Mouse (Mus musculus) hindbrain, embryonic 11.5 days (tissue): ENCODE measurements around the gene Kirrel3. TPM values are rescaled to one million over a fixed set of nuclear protein-coding genes. Genes with fewer than 3 reads are reported as not detected.

Source experiments
- ATAC-seq: fragments of 200-750 bp; cut with Nextera tagmentation; 2 replicates; pipeline ENCODE4 v1.8.0; 2017; ENCODE audit warnings: mild to moderate bottlenecking, moderate TSS enrichment, moderate library complexity; ENCODE audit not compliant: low FRiP score
- DNase-seq: peaks from one replicate; pipeline ENCODE4 v3.0.0-alpha.2; 2015; ENCODE audit warnings: low spot score
- H3K27ac ChIP-seq: fragments of 300-500 bp; sonication (generic); 2 replicates; pipeline ENCODE4 v1.5.1; 2014; ENCODE audit warnings: mild to moderate bottlenecking, low read depth, low read length
- H3K27me3 ChIP-seq: fragments of 300-500 bp; sonication (generic); 2 replicates; pipeline ENCODE4 v1.6.1; 2014; ENCODE audit warnings: mild to moderate bottlenecking, low read length, moderate library complexity, mixed read lengths; ENCODE audit not compliant: control insufficient read depth, insufficient read depth
- H3K36me3 ChIP-seq: fragments of 300-500 bp; sonication (generic); 2 replicates; pipeline ENCODE4 v1.6.1; 2014; ENCODE audit warnings: mild to moderate bottlenecking, low read length, moderate library complexity, mixed read lengths; ENCODE audit not compliant: control insufficient read depth, insufficient read depth
- H3K4me1 ChIP-seq: fragments of 300-500 bp; sonication (generic); replicated peaks from 2 replicates; pipeline ENCODE4 v1.6.1; 2014; ENCODE audit warnings: low read length, mixed read lengths; ENCODE audit not compliant: control insufficient read depth, insufficient read depth
- H3K4me2 ChIP-seq: fragments of 300-500 bp; sonication (generic); replicated peaks from 2 replicates; pipeline ENCODE4 v1.6.1; 2014; ENCODE audit warnings: mild to moderate bottlenecking, low read depth, low read length
- H3K4me3 ChIP-seq: fragments of 300-500 bp; sonication (generic); 2 replicates; pipeline ENCODE4 v1.5.1; 2014; ENCODE audit warnings: low read depth, low read length
- H3K9ac ChIP-seq: fragments of 300-500 bp; sonication (generic); 2 replicates; pipeline ENCODE4 v1.6.1; 2014; ENCODE audit warnings: low read depth, low read length
- H3K9me3 ChIP-seq: fragments of 300-500 bp; sonication (generic); 2 replicates; pipeline ENCODE4 v1.6.1; 2016; ENCODE audit warnings: low read length; ENCODE audit not compliant: control insufficient read depth
- WGBS: fragments of 180-500 bp; shearing (Covaris S2); extraction: QIAGEN DNeasy Blood & Tissue Kit; methylation state at CpG from one replicate; pipeline ENCODE4 v1.1.7; 2014; 5-methylcytosine and 5-hydroxymethylcytosine counted together
- polyA plus RNA-seq: library from polyadenylated mRNA; unstranded; fragments of >200 nt; fragmentation: Nextera tagmentation; extraction: Ambion mirVana; gene quantifications from 2 replicates; pipeline ENCODE4 v1.2.1, GENCODE M21; 2014

The Kirrel3 gene
- polyA plus RNA-seq, 1 experiment from 2014 or later, result 10.6 TPM

- no peaks in the 10 kb centered on the region for H3K36me3 ChIP-seq
- ATAC-seq (no peak), DNase-seq (no peak)
- no peak overlapping the region for H3K4me3 ChIP-seq
- H3K9ac ChIP-seq, result no peak overlapping the region
- H3K27ac ChIP-seq, result no peak overlapping the region
- H3K4me2 ChIP-seq, result no peak overlapping the region
- 79% methylated on average over 3 of the region's 3 CpGs for WGBS
- no peaks in the 10 kb centered on the region for H3K9me3 ChIP-seq
- no peaks in the 10 kb centered on the region for H3K4me1 ChIP-seq
- H3K27me3 ChIP-seq, result no peaks in the 10 kb centered on the region
These were observed 492.5 kb downstream of the Kirrel3 start for GRCm38 (mm10) chr9:34978229-34978628.

- Histone ChIP-seq H3K9me3 (no peaks in the 10 kb centered on the region), H3K4me2 (no peak overlapping the region), H3K4me1 (no peaks in the 10 kb centered on the region), H3K36me3 (no peaks in the 10 kb centered on the region), H3K27me3 (no peaks in the 10 kb centered on the region), H3K9ac (no peak overlapping the region), H3K27ac (no peak overlapping the region), H3K4me3 (no peak overlapping the region)
- 84% methylated on average over 5 of the region's 5 CpGs for WGBS
- no peak for DNase-seq
- no peak for ATAC-seq
These were observed 495.0 kb downstream of the Kirrel3 start for GRCm38 (mm10) chr9:34980516-34981265.

GRCm38 (mm10) chr9:34983513-34984462 is 498.1 kb downstream of the Kirrel3 start:
- Histone ChIP-seq H3K9ac (0 out of 2 replicates have a peak overlapping the region, but pooled peaks have one; percentile 24), H3K27me3 (no peaks in the 10 kb centered on the region), H3K27ac (no peak overlapping the region), H3K4me3 (no peak overlapping the region), H3K4me2 (no peak overlapping the region), H3K9me3 (no peaks in the 10 kb centered on the region), H3K4me1 (no peaks in the 10 kb centered on the region), H3K36me3 (no peaks in the 10 kb centered on the region)
- ATAC-seq (peak; percentile 47; the same call in 1 of the 2 replicates), DNase-seq (peak; percentile 50)
- 41% methylated on average over 12 of the region's 12 CpGs for WGBS

GRCm38 (mm10) chr9:34986156-34986555 is 500.5 kb downstream of the Kirrel3 start:
- Histone ChIP-seq H3K4me3 (no peak overlapping the region), H3K4me1 (no peaks in the 10 kb centered on the region), H3K27ac (no peak overlapping the region), H3K9me3 (no peaks in the 10 kb centered on the region), H3K36me3 (no peaks in the 10 kb centered on the region), H3K9ac (no peak overlapping the region), H3K27me3 (no peaks in the 10 kb centered on the region), H3K4me2 (no peak overlapping the region)
- DNase-seq, result no peak
- no peak for ATAC-seq

- no peak overlapping the region for H3K27ac ChIP-seq
- H3K27me3 ChIP-seq, result no peaks in the 10 kb centered on the region
- H3K4me1 ChIP-seq, result no peaks in the 10 kb centered on the region
- ATAC-seq, result peak; percentile 51
- H3K4me2 ChIP-seq, result no peak overlapping the region
- 84% methylated on average over 12 of the region's 12 CpGs for WGBS
- H3K4me3 ChIP-seq, result no peak overlapping the region
- H3K9ac ChIP-seq, result no peak overlapping the region
- no peaks in the 10 kb centered on the region for H3K9me3 ChIP-seq
- no peak for DNase-seq
- no peaks in the 10 kb centered on the region for H3K36me3 ChIP-seq
These were observed 501.9 kb downstream of the Kirrel3 start for GRCm38 (mm10) chr9:34987422-34988148.

- Histone ChIP-seq H3K9me3 (no peaks in the 10 kb centered on the region), H3K4me3 (no peak overlapping the region), H3K27me3 (no peaks in the 10 kb centered on the region), H3K4me1 (no peaks in the 10 kb centered on the region), H3K36me3 (no peaks in the 10 kb centered on the region), H3K27ac (no peak overlapping the region), H3K9ac (no peak overlapping the region), H3K4me2 (no peak overlapping the region)
- no peak for ATAC-seq
- DNase-seq, result no peak
- WGBS, result 88% methylated on average over 3 of the region's 3 CpGs
These were observed 503.0 kb downstream of the Kirrel3 start for GRCm38 (mm10) chr9:34988683-34989082.

GRCm38 (mm10) chr9:34992201-34992600 is 506.5 kb downstream of the Kirrel3 start:
- no peaks in the 10 kb centered on the region for H3K9me3 ChIP-seq
- H3K27me3 ChIP-seq, result no peaks in the 10 kb centered on the region
- DNase-seq, result no peak
- no peaks in the 10 kb centered on the region for H3K36me3 ChIP-seq
- no peak overlapping the region for H3K9ac ChIP-seq
- H3K27ac ChIP-seq, result no peak overlapping the region
- H3K4me3 ChIP-seq, result no peak overlapping the region
- H3K4me2 ChIP-seq, result no peak overlapping the region
- peaks cover 2% of the 10 kb centered on the region; the same call in 1 of the 2 replicates for H3K4me1 ChIP-seq
- 47% methylated on average over 4 of the region's 4 CpGs for WGBS
- ATAC-seq, result no peak

- H3K4me2 ChIP-seq, result no peak overlapping the region
- H3K4me1 ChIP-seq, result peaks cover 2% of the 10 kb centered on the region; the same call in 1 of the 2 replicates
- H3K4me3 ChIP-seq, result no peak overlapping the region
- no peak overlapping the region for H3K9ac ChIP-seq
- no peak for DNase-seq
- no peak for ATAC-seq
- H3K36me3 ChIP-seq, result no peaks in the 10 kb centered on the region
- H3K9me3 ChIP-seq, result no peaks in the 10 kb centered on the region
- no peak overlapping the region for H3K27ac ChIP-seq
- no peaks in the 10 kb centered on the region for H3K27me3 ChIP-seq
- WGBS, result 81% methylated on average over 4 of the region's 4 CpGs
These were observed 507.9 kb downstream of the Kirrel3 start for GRCm38 (mm10) chr9:34993467-34994211.
